Mouse (Mus musculus) testis, adult 2 months (tissue): ENCODE measurements around the gene Chac1. TPM values are rescaled to one million over a fixed set of nuclear protein-coding genes. Genes with fewer than 3 reads are reported as not detected.

Source experiments
- H3K27ac ChIP-seq: fragments of 200-500 bp; 2 replicates; pipeline ENCODE4 v1.5.1; 2012; ENCODE audit warnings: low read depth, low read length; ENCODE audit not compliant: control insufficient read depth, insufficient read depth
- H3K27me3 ChIP-seq: fragments of 200-500 bp; 2 replicates; pipeline ENCODE4 v1.6.1; 2012; ENCODE audit warnings: mild to moderate bottlenecking, low read length, moderate library complexity; ENCODE audit not compliant: control insufficient read depth, insufficient read depth
- H3K36me3 ChIP-seq: fragments of 200-500 bp; 2 replicates; pipeline ENCODE4 v1.6.1; 2012; ENCODE audit warnings: mild to moderate bottlenecking, low read length; ENCODE audit not compliant: control insufficient read depth, insufficient read depth
- H3K4me1 ChIP-seq: fragments of 200-500 bp; 2 replicates; pipeline ENCODE4 v1.6.1; 2012; ENCODE audit warnings: low read length; ENCODE audit not compliant: control insufficient read depth, insufficient read depth
- H3K4me3 ChIP-seq: fragments of 200-500 bp; 2 replicates; pipeline ENCODE4 v1.5.1; 2012; ENCODE audit warnings: low read depth, mild to moderate bottlenecking, low read length, moderate library complexity, mixed read lengths; ENCODE audit not compliant: control insufficient read depth
- CTCF ChIP-seq: fragments of 200-500 bp; IDR thresholded peaks from 2 replicates; pipeline ENCODE4 v1.5.1; 2012; ENCODE audit warnings: low read depth, mild to moderate bottlenecking, inconsistent platforms, low read length, moderate library complexity; ENCODE audit not compliant: control insufficient read depth, insufficient read depth, insufficient replicate concordance
- POLR2A ChIP-seq: fragments of 200-500 bp; IDR thresholded peaks from 2 replicates; pipeline ENCODE4 v1.6.1; 2012; ENCODE audit warnings: low read depth, mild to moderate bottlenecking, inconsistent platforms, low read length, moderate library complexity; ENCODE audit not compliant: control insufficient read depth
- polyA plus RNA-seq: library from polyadenylated mRNA; depleted of rRNA; stranded (reverse); fragments of >200 nt; gene quantifications from 2 replicates; pipeline ENCODE4 v1.2.3, GENCODE M21; 2012; rRNA removed

The Chac1 gene
- polyA plus RNA-seq, 1 experiment, result 3.6 TPM

GRCm38 (mm10) chr2:119379455-119379854 lies 28.4 kb downstream of the Chac1 start:
- Histone ChIP-seq H3K27me3 (no peaks in the 10 kb centered on the region), H3K27ac (no peak overlapping the region), H3K4me3 (no peak overlapping the region), H3K36me3 (peaks cover 4% of the 10 kb centered on the region), H3K4me1 (no peaks in the 10 kb centered on the region)
- TF ChIP-seq CTCF, result no peak
- no peak for TF ChIP-seq POLR2A

DNA sequence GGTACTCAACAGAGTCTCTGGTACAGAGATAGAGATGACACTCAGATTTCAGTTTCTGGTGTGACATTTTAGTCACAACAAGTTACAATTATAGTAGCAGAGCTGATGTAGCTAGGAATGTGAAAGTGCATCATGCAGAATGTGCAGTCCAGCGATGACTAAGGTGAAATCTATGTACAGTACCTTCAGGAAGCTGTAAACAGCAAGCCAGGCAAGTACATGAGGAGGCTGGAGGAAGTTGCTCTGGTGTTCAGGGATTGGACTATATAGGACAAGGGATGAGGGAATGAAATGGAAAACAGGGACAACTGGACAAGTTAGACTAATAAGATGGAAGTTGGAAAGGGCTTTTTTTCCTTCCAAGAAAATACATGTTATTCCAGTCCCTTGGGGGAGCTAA lies 37.2 kb downstream of the Chac1 start:
- TF ChIP-seq POLR2A (no peak), CTCF (no peak)
- H3K36me3 ChIP-seq, result no peaks in the 10 kb centered on the region; the same call in 1 of the 2 replicates
- no peak overlapping the region for H3K27ac ChIP-seq
- no peak overlapping the region for H3K4me3 ChIP-seq
- no peaks in the 10 kb centered on the region for H3K4me1 ChIP-seq
- H3K27me3 ChIP-seq, result no peaks in the 10 kb centered on the region

- Histone ChIP-seq H3K36me3 (peaks cover 2% of the 10 kb centered on the region), H3K4me1 (no peaks in the 10 kb centered on the region), H3K27ac (no peak overlapping the region), H3K4me3 (no peak overlapping the region), H3K27me3 (no peaks in the 10 kb centered on the region)
- no peak for TF ChIP-seq POLR2A
- no peak for TF ChIP-seq CTCF
Measured at GRCm38 (mm10) chr2:119389992-119390391, 39.0 kb downstream of the Chac1 start.

DNA sequence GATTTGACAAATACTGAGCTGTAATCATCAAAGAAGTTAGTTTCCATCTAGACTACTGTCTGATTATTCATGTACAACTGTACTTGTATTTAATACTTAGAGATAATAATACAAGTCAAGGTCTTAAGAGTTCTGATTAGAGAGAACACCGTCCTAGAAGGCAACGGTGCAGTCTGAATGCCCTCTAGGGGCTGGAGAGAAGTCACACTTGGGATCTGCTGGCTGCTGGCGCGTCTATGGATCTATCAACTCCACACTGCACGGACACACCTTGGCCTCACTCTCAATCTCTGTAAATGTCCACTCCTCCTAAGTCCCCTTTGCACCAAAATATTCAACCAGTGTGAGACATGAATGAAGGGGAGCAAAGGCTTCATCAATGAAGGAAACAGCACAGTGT lies 47.2 kb downstream of the Chac1 start:
- TF ChIP-seq CTCF (no peak; the same call in 1 of the 2 replicates), POLR2A (no peak)
- H3K27me3 ChIP-seq, result no peaks in the 10 kb centered on the region
- peaks cover 2% of the 10 kb centered on the region for H3K36me3 ChIP-seq
- H3K27ac ChIP-seq, result no peak overlapping the region
- no peaks in the 10 kb centered on the region for H3K4me1 ChIP-seq
- H3K4me3 ChIP-seq, result no peak overlapping the region

GRCm38 (mm10) chr2:119398665-119399064 lies 47.6 kb downstream of the Chac1 start:
- H3K36me3 ChIP-seq, result peaks cover 2% of the 10 kb centered on the region; the same call in 1 of the 2 replicates

GRCm38 (mm10) chr2:119399313-119399712 lies 48.3 kb downstream of the Chac1 start:
- no peak for TF ChIP-seq CTCF
- no peak for TF ChIP-seq POLR2A
- H3K4me3 ChIP-seq, result no peak overlapping the region
- H3K27me3 ChIP-seq, result no peaks in the 10 kb centered on the region
- H3K27ac ChIP-seq, result no peak overlapping the region
- H3K4me1 ChIP-seq, result no peaks in the 10 kb centered on the region
- H3K36me3 ChIP-seq, result no peaks in the 10 kb centered on the region

More at GRCm38 (mm10) chr2:119398665-119399064, 47.6 kb downstream of the Chac1 start:
- TF ChIP-seq CTCF (no peak), POLR2A (no peak)
- Histone ChIP-seq H3K27me3 (no peaks in the 10 kb centered on the region), H3K4me1 (no peaks in the 10 kb centered on the region), H3K4me3 (no peak overlapping the region), H3K27ac (no peak overlapping the region)

Other genes with a start within 250 kb of the Chac1 start
- gene Rad51, start 238.4 kb upstream of the Chac1 start, polyA plus RNA-seq, result 12.2 and 15.1 TPM in 2 replicates
- gene Rmdn3, start 194.2 kb upstream of the Chac1 start, polyA plus RNA-seq, result 9.2 and 10.7 TPM in 2 replicates
- 6.4 and 11.9 TPM in 2 replicates for gene Gchfr, start 183.5 kb upstream of the Chac1 start, polyA plus RNA-seq
- gene Gm14137, start 176.7 kb upstream of the Chac1 start, polyA plus RNA-seq, result 4.7 and 4.8 TPM in 2 replicates
- 34.5 and 38.7 TPM in 2 replicates for gene Zfyve19, start 142.6 kb upstream of the Chac1 start, polyA plus RNA-seq
- gene Dnajc17, start 142.4 kb upstream of the Chac1 start, polyA plus RNA-seq, result 3.7 and 3.8 TPM in 2 replicates
- 0.34 and 0.52 TPM in 2 replicates for gene Ppp1r14d, start 121.3 kb upstream of the Chac1 start, polyA plus RNA-seq
- gene Spint1, start 113.9 kb upstream of the Chac1 start, polyA plus RNA-seq, result 3.6 and 4.7 TPM in 2 replicates
- 11.8 and 11.9 TPM in 2 replicates for gene Rhov, start 80.0 kb upstream of the Chac1 start, polyA plus RNA-seq
- gene Vps18, start 62.5 kb upstream of the Chac1 start, polyA plus RNA-seq, result 10.0 and 10.2 TPM in 2 replicates
- 0.54 and 0.59 TPM in 2 replicates for gene Dll4, start 25.4 kb upstream of the Chac1 start, polyA plus RNA-seq
- 6.1 and 6.7 TPM in 2 replicates for gene Ino80, start 126.5 kb downstream of the Chac1 start, polyA plus RNA-seq
- 5.3 and 5.4 TPM in 2 replicates for gene Exd1, start 196.4 kb downstream of the Chac1 start, polyA plus RNA-seq
- gene Chp1, start 196.5 kb downstream of the Chac1 start, polyA plus RNA-seq, result 21.3 and 27.1 TPM in 2 replicates